Mouse (Mus musculus) ES-Bruce4 (cell line): ENCODE measurements at regions not wholly inside any gene's neighbourhood (a gene's known extent, or its start where the extent isn't known, plus 50 kb on each side); places are given as distances from the start of the nearest gene placed in this dataset.

Experiments used
- H3K27ac ChIP-seq: 2 replicates; pipeline ENCODE4 v1.5.1; 2012; ENCODE audit warnings: low read length, inconsistent platforms; ENCODE audit not compliant: insufficient read depth
- H3K27me3 ChIP-seq: 2 replicates; pipeline ENCODE4 v1.6.1; 2012; ENCODE audit warnings: mild to moderate bottlenecking, low read length, inconsistent platforms; ENCODE audit not compliant: control insufficient read depth, poor library complexity, insufficient read depth, severe bottlenecking
- H3K36me3 ChIP-seq: 2 replicates; pipeline ENCODE4 v1.6.1; 2012; ENCODE audit warnings: inconsistent platforms, mild to moderate bottlenecking, low read length, moderate library complexity; ENCODE audit not compliant: control insufficient read depth, poor library complexity, insufficient read depth, severe bottlenecking
- H3K4me1 ChIP-seq: one replicate; pipeline ENCODE4 v1.8.1; 2011; ENCODE audit warnings: low read length; ENCODE audit not compliant: control insufficient read depth, insufficient read depth
- H3K4me3 ChIP-seq: 2 replicates; pipeline ENCODE4 v1.5.1; 2011; ENCODE audit warnings: low read depth, mild to moderate bottlenecking, low read length
- H3K9ac ChIP-seq: 2 replicates; pipeline ENCODE4 v1.6.1; 2012; ENCODE audit warnings: low read depth, mild to moderate bottlenecking, inconsistent platforms; ENCODE audit not compliant: poor library complexity, severe bottlenecking
- H3K9me3 ChIP-seq: replicated peaks from 2 replicates; pipeline ENCODE4 v1.6.1; 2012; ENCODE audit warnings: mild to moderate bottlenecking, low read length, inconsistent platforms; ENCODE audit not compliant: control insufficient read depth, poor library complexity, insufficient read depth, severe bottlenecking
- CTCF ChIP-seq: IDR thresholded peaks from one replicate; pipeline ENCODE4 v1.8.1; 2011; ENCODE audit warnings: low read depth, low read length
- EP300 ChIP-seq: IDR thresholded peaks from 2 replicates; pipeline ENCODE4 v1.6.1; 2011; ENCODE audit warnings: low read depth, low read length; ENCODE audit not compliant: insufficient read depth
- POLR2A ChIP-seq: IDR thresholded peaks from one replicate; pipeline ENCODE4 v1.8.1; 2011; ENCODE audit warnings: low read length; ENCODE audit not compliant: insufficient read depth

GRCm38 (mm10) chr12:107404821-107405220 is 83.6 kb upstream of the 3110018I06Rik start:
- Histone ChIP-seq H3K27ac (no peak overlapping the region), H3K36me3 (no peaks in the 10 kb centered on the region), H3K9ac (no peak overlapping the region), H3K4me3 (no peak overlapping the region), H3K9me3 (no peaks in the 10 kb centered on the region), H3K4me1 (no peaks in the 10 kb centered on the region), H3K27me3 (no peaks in the 10 kb centered on the region)
- TF ChIP-seq EP300 (no peak), POLR2A (no peak), CTCF (no peak)

GRCm38 (mm10) chr12:107423923-107424322 is 64.5 kb upstream of the 3110018I06Rik start:
- Histone ChIP-seq H3K9ac (no peak overlapping the region), H3K27me3 (no peaks in the 10 kb centered on the region), H3K4me1 (no peaks in the 10 kb centered on the region), H3K4me3 (no peak overlapping the region), H3K36me3 (no peaks in the 10 kb centered on the region), H3K27ac (no peak overlapping the region), H3K9me3 (no peaks in the 10 kb centered on the region)
- TF ChIP-seq CTCF: no peak
- no peak for TF ChIP-seq EP300
- no peak for TF ChIP-seq POLR2A

- H3K9me3 ChIP-seq: no peaks in the 10 kb centered on the region
- H3K27me3 ChIP-seq: no peaks in the 10 kb centered on the region
- H3K27ac ChIP-seq: no peak overlapping the region
- H3K4me1 ChIP-seq: no peaks in the 10 kb centered on the region
- H3K9ac ChIP-seq: no peak overlapping the region
- H3K4me3 ChIP-seq: no peak overlapping the region
- no peaks in the 10 kb centered on the region for H3K36me3 ChIP-seq
- TF ChIP-seq CTCF (no peak), EP300 (no peak), POLR2A (no peak)
Observed at GRCm38 (mm10) chr12:107438506-107438905, 49.9 kb upstream of the 3110018I06Rik start.
